Mouse (Mus musculus) neutrophil, adult 59 days (primary cell): Measurements from ENCODE around the gene Helb. TPM values are rescaled to one million over a fixed set of nuclear protein-coding genes. Genes with fewer than 3 reads are reported as not detected.

ENCODE experiments used
- total RNA-seq, 2 experiments: library from RNA; stranded (reverse); gene quantifications; 1 replicate in 1 of 2; 2 replicates in 1 of 2; pipeline ENCODE4 v1.2.4; 2023

Gene Helb
- 10 to 100 TPM; 21.2 to 24.5 TPM for total RNA-seq

GRCm38 (mm10) chr10:120112507-120113396 is at the start of gene Helb:
Gene Helb (minus strand): TSS chr10:120112987.

Other genes with a start within 250 kb of the Helb start
- 10 to 100 TPM; 86.1 to 90.0 TPM for gene Tmbim4, start 88.6 kb upstream of the Helb start, total RNA-seq
- 10 to 100 TPM; 73.0 to 78.9 TPM for gene Irak3, start 89.1 kb upstream of the Helb start, total RNA-seq
- gene Llph, start 114.1 kb upstream of the Helb start, total RNA-seq, result 10 to 100 TPM; 13.3 to 16.7 TPM